Mouse (Mus musculus) kidney, postnatal 25 days (tissue): ENCODE results near the gene Ntn1.

Experiments
- DNase-seq, 2 experiments: peaks; one replicate each; pipeline ENCODE4 v3.0.0; 2021; ENCODE audit warnings: mixed read lengths in 2 of 2

The Ntn1 gene

DNA sequence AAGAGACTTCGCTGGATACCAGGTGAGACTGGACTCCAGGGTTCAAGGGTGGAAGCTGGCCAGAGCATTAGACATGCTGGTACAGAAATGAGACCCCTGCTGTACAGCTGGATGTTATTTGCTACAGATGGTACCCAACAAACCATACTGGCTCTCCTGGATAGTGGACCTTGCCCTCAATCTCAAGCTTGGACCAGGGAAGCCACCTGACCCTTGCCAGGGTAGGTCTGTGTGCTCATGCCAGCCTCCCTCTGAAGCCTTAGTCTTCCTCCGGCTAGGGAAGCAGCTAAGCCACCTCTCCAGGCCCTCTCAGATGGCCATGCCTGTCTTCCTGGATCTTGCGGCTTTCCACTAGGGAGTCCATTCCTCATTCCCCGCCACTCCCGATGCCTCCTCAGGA is 189.9 kb downstream of the Ntn1 start:
- peak in 1 of 2 experiments; percentile 63 for DNase-seq

DNA sequence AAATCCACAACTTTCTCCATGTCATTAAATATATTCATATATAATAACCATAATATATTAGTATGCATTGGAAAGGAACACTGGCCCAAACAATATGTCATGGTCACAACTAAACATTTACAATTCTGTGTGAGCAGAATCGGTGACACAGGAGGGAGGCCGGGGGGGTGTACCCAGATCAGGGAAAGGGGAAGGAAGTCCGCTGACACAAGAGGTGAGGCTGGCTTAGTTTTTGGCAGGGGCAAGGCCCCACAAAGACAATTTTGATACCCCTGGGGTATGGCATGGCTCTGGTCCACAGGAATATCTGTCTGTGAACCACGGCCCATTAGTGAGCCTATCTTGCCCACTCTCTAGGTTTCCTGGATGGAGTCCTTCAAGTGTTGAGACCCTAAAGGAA is 191.1 kb downstream of the Ntn1 start:
- DNase-seq: no peak

DNA sequence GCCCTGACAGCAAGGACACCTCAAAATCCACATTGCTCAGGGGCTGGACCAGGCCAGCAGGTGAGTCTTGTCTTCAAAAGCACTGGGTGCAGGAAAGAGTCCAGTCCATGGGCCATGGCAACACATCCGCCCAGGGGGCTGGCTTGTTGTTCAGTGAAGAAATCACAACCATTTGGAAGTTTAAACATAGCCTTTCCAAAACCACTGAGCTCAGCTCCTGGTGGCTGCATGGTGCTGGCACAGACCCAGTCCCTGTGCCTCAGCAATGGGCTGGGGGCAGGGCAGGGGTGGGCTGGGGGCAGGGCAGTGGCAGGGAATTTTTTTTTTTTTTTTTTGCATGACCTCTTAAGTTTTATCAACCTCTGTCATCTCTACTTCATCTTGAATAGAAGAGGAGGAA is 192.0 kb downstream of the Ntn1 start:
- DNase-seq: peak; percentile 26 to 64

DNA sequence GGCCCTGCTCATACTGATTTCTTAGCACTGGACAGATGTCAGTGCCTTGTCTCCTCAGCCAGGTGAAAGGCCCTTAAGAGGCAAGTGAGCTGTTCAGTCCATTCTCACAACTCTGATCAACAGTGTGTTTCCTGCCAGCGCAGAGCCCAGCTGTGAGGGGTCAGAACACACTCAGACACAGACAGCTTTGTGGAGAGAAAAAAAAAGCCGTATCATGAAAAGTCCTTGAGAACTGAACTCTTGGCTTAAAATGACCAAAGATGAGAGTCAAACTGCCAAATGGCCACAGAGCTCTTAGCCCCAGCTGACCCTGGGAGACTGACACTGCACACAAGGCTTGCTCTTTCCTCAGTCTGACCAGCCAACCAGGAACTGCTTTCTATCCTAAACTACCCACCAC is 192.6 kb downstream of the Ntn1 start:
- DNase-seq: no peak

DNA sequence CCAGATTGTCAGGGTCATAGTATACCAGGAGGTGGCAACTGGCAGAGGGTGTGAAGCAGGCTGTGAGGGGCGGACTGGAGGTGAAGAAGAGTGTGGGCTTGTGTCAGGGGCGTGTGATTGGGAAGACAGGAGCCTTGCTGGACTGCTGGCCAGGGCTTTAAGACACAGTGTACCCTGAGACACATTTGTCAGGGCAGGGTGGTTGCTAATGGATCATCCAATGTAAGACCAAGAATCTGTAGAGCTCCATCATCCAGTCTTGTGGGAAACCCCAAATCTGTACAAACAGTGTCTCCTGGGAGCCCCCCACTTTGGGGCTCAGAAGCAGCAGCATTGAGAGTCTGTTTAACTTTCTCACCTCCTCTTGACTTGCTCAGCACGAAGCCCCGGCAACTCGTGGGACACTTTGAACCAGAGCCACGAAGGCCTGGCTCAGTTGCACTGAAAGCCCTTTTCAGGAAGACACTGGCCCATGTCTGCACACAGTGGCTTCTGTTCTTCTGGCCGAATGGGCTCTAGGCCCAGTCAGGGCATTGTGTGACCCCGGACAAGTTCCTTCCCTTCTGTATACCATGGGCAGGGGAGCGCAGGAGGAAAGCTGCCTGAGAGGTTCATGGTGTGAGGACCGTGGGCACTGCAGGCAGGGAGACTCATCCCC is 194.9 kb downstream of the Ntn1 start:
- no peak for DNase-seq

DNA sequence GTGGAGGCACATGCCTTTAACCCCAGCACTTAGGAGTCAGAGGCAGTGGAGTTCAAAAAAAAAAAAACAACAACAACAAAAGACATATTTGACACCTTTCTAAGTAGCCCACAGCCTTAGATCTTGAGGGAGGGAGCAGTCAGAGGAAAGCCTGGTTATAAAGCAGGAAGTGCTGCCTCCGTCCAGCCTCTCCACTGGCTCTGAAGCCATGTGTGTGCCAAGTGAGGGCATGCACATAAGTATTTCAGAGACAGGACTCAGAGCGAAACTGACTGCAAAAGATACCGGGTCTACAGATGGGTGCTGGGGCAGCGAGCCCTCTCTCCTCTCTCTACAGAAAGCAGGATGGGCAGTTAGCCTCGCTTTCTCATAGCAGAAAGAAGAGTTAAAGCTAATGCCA is 196.2 kb downstream of the Ntn1 start:
- no peak for DNase-seq

DNA sequence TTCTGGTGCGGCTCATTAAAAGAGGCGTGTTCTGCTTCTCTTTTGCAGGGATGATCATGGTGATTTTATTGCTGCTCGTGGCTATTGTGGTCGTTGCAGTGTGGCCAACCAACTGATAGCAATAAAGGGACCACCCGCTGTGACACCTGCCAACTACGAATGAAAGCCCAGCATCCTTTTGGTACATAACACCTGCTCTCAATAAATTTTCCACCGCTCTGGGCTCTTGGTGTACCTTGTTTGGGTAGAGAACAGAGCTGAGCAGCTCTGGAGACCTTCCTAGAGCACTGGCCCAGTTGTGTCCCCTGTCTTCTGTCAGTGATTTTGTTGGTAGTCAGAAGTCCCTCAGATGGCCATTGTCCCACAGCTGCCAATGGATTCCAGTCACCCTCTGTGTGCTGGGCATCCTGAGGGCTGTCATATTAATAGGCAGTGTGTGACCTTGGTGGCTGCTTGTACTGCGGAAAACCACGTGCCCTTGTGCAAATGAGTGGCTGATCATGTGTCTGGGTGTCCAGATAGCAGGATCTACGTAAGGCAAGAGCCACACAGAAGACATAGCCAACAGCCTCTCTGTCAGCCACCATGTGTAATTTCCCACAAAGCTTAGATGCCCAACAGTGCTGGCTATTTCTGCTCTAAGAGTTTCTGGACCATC is 196.8 kb downstream of the Ntn1 start:
- no peak for DNase-seq

DNA sequence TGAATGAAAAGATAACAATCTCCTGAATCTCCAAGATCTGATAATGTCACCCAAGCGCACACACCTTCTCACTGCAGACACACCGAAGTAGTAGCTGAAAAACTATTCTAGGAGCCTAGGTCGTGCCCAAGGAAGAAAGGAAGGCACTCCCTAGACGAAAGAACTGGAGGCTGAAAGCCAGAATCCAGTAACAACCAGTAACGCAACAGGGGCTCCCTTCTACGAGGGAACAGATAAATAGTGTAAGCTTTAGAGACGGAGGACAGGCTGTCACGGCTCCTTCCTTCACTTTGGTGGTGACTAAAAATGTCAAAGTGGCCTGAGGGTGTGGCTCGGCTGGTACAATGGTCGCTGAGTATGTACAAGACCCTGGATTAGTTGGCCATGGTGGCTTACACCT is 198.1 kb downstream of the Ntn1 start:
- no peak for DNase-seq

DNA sequence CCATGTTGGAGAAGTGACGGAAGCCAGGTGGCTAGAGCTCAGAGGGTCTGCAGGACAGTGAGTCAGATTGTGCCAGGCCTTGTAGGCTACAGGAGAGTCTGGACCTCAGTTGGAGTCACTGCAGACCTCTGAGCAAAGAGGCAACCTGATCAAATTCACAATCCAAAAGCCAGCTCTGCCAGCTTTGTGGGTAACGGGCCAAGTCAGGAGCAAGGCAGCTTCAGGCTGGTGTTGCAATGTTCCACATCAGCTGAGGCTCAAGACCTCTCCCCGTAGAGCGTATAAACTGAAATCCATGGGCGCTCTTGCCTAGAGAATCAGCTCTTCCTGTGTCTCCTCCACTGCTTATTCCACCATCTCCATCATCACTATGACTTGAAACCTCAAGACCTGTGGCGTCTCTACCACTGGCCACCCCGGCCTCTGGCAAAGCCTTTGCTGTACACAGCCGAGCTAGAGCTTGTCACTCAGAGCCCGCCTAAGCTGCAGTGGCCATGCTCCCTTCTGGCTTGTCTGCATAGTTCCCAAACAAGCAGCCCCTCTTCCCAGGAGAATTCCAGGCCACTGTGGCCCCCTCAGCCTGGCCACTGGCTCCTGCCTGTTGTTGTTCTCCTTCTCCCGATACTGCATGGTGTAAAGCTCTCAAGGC is 198.7 kb downstream of the Ntn1 start:
- no peak for DNase-seq

DNA sequence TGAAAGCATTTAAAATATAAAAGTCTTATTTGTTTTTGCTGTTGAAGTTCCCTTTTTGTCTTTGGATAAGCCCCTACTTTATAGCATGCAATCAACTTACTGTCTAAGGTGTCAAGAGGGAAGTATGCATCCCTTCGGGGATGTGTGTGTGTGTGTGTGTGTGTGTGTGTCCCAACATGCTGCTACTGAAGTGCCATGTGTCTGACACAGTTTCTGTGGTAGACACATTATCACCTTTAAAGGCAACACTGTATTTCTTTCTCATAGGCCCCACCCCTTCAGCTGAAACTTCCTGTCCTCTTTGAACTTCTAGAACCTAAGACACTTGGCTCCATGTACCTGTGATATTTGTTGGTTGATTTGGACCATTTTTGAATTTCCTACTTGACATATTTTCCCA is 199.6 kb downstream of the Ntn1 start:
- no peak for DNase-seq

DNA sequence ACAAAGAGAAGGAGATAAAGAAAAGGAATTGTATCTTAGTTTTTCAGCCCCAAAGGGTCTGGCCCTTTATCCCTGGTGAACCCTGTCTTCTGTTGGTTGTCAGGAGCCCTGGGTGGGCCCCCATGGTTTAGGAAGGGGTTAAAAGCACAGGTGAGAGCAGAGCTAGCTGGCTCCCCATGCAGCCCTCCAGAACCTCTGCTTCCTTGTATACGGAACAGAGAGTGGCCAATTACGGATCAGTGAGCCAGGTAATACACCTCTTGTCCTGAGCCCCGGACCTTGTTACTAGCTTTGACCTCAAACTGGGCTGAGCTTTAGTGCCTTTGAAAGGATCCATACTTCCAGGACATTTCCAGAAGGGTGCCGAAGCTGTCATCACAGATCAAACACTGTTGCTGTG is 200.1 kb downstream of the Ntn1 start:
- DNase-seq: no peak

DNA sequence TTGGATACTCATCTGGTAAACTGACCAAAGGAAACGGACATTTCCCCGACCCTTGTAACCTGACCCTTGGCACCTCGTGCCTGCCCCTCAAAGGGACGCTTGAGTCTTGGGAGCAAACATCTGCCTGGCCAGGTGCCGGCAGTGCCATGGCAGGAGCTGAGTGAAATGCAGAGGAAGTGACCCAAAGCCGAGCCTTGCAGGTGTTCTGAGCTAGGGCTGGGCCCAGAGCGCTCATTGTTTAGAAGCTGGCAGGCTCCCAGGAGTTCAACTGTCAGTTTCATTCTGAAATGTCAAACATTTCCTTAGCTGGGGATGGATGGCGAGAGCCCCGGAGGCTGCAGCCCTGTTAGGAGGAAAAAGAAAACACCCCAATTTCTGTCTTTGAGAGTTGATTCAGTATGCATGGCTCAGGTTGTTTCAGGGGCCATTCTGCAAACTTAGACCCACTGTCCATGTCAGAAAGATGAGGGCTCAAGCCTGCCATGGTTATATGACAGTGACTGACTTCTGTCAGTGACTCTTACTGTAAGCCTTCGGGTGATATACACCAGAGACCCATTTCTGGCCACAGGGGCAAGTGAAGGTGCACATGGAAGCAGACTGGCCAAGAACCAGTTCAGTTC is 200.7 kb downstream of the Ntn1 start:
- peak; percentile 68 to 74 for DNase-seq

DNA sequence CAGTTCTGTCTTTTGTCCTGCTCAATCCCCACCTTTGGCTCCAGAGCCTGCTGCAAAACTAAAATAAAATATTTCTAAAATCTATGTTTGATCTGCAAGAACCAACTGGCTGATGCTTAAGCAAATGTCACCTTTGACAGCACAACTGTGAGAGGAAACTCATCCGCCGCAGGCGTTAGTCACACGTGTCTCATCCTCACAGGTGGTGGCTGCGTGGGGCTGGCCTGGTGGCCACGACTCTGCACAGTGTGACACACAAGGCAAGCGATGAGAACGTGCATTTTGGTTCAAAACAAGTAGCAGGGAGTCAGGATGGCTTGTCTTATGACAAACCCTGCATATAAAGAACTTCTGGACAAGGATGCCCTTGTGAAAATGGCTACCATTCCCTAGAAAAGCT is 201.5 kb downstream of the Ntn1 start:
- DNase-seq: no peak

DNA sequence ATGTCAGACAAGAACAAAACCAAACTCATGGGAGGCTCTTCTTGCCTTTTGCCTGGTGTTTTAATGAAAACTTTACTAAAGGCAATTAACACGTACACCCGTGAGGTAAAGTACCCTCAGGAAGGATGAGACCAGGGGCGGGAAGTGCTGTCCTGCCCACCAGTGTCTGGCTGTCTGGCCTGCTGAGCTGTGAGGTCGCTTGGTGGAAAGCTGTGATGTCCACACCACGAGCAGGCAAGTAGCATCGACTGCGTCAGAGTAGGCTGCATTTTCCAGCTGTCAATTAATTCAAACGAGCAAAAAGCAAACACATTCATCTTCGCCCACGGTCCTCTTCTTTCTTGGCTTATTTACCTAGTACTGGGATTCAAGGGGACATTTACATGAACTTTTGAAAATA is 201.9 kb downstream of the Ntn1 start:
- DNase-seq: no peak

DNA sequence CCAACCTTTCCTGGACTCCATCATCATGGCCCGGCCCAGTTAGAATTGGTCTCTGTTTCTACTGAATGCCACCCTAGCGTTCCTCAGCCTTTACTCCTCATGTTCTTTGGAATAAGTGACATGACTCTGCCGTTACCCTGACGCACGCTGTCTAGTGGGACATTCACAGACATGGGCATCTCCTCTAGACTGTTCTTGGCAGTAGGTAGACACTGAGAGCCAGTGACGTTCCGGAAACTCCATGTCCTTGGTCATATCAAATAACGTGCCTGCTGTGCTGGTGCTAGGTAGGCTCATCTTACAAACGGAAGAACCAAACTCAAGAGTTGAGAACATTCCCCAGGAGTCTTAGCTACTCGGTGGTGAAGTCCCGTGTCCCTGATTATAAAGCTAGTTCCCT is 203.2 kb downstream of the Ntn1 start:
- DNase-seq: no peak

DNA sequence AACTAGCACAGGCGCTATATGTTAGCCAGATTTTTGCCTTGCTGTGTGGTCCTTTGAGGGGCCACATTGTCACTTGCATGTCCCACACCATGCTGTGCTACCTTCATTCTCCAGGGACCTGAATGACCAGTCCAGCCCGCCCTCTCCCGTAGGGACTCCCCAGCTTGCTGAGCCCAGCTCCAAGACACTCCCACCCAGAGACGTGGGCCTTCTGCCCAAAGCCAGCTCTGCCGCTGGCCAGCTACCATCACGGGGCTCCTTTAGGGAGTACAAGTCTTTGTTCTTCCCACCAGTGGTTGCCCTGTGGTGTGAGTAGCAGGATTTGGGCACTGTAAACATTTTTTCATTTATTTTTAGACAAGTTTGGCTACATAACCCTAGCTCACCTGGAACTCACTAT is 204.1 kb downstream of the Ntn1 start:
- DNase-seq: no peak

DNA sequence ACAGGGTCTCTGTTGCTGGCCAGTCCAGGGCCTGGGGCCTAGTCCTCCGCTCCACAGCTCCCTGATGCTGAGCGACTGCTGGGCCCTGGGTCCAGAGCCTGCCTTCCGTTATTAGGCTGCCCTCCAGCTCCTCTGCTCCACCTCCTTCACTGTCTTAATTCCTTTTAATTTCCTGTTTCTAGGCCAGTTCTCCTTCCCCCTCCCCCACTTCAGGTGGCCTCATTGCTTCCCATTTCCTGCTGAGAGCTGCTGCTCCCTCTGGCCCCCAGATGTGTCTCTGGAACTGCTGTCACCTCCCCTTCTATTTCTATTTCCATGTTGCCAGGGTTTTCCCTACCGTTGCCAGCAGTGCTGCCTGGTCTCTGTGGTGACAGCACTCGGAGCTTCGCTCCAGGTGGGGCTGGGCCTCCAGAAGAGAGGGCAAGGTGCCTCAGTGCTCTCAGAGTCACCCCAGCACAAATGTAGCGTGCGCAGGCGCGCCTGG is 204.9 kb downstream of the Ntn1 start:
- no peak for DNase-seq

DNA sequence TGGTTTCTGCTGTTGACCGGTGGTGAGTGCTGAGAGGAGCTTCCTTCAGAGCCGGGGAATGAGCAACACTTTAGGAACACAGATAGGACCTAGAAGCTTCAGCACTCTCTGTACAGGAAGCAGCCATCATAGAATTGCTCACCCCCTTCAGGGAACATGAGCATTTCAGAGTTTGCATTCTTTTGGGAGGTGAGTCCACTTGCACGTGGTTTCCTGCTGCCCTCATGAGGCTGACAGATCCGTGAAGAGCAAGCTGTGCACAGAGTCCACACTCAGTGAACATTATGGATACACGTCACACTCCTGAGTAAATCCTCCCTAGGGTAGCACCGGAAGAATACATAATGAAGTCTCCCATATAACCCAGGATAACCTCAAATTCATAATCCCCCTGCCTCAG is 205.5 kb downstream of the Ntn1 start:
- DNase-seq: no peak

DNA sequence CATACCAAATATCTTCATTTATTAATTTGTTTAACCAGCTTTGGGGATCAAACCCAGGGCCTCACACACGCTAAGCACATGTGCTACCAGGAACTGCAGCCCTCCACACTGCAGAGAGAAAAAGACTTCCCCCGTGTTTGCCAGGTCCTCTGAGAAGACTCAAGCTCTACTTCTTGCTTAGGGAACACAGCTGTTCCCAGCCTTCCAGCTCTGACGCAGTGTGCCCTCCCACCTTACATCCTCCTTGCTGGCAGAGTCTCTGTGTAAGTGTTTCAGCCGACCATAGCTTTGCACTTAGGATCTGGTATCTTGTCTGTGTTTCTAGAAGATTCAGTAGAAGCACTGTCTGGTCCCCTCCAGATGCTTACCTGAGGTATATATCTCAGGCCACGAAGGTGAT is 209.8 kb downstream of the Ntn1 start:
- no peak for DNase-seq

DNA sequence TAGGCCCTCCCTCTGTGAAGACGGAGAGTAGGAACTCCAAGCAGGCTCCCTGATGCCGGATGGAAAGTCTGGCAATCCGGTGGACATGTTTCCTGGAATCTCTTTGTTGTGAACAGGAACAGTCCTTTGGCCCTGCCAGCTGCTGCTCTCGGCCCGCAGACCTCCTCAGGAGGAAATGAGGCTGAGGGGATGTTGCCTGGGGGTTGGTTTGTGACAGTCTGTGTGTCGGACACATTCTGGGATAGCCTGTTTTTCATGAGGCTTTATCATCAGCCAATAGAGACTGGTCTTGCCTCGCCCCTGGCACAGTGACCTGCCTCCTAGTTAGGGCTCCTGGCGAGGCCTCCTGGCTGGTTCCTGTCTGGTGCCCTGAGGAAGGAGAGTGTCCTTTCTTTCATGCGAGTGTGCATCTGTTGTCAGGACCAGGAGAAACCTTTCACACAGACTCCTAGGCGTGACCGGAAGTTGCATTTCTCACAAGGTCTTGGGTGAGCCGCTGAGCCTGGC is 211.9 kb downstream of the Ntn1 start:
- DNase-seq: peak; percentile 44 to 73

DNA sequence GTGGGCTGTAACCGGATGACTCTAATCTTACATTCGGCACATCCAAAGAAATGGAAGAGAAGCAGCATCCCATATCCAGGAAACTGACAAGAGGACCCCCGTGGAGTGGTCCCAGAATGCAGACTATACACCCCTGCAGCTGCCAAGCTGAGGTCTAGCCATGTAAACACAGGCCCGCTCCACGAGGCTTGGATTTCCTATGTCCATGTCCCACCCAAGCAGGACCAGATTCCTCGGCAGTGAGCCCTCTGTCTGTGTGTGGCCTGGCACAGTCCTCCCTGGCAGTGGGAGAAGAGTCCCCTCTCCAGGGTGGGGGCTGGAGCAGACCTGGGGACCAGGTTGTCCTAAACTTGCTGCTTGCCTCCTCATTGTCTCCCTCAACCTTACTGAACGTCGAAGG is 213.4 kb downstream of the Ntn1 start:
- DNase-seq: no peak

DNA sequence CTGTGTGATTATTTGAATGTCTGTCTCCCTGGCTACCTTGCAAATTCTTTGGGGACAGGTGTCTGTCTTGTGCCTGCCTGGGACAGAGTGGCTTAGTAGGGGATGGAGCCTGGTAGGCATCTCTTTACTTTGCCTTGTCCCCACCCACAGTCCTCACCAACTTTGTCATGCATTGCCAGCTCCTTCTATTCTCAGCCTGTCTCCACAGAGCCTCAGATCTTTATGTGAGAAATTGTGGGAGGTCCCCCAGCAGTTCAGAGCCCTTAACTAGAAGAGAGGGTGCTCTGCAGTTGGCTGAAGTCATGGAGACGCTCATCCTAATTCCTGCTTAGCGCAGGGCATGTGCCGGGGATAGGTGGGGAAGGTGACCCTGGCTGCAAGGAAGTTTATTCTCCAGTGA is 215.0 kb downstream of the Ntn1 start:
- DNase-seq: no peak

DNA sequence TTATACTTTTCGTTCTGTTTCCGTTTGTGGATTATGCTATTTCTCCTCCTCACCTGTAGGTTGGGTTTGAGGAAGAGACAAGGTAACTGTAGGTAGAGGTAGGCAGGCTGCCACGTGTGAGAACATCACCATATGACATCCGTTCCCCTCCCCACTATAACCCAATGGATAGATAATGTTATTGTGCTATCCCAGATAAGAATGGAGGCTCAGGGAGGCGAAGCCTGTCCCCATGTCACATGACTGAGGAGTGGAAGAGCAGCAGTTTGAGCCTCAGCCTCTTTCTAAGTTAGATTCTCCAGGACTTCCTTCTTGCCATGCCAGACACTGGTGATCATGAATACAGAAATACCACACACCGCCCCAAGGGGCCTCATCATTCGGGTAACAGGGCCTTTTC is 223.2 kb downstream of the Ntn1 start:
- no peak for DNase-seq

DNA sequence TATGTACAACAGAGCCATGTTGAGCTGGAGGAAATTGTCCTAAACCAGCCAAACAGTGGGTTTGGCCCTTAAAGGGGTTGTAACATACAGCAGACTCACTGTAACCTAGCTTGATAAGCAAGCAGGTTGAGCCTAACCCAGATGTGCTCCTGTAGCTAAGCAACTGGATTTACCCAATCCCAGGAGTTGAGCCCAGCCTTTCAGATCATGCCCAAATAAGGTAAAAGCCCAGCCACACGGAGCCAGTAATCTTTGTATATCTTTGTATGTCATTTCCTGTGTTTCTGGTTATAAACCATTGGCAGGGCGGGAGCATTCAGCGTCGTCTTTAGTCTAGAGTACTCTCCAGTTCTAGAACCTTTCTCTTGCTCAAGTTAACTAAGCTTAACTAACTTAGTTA is 224.1 kb downstream of the Ntn1 start:
- DNase-seq: no peak
